Mouse (Mus musculus): ENCODE results near the gene Oas3.

The Oas3 gene

DNA sequence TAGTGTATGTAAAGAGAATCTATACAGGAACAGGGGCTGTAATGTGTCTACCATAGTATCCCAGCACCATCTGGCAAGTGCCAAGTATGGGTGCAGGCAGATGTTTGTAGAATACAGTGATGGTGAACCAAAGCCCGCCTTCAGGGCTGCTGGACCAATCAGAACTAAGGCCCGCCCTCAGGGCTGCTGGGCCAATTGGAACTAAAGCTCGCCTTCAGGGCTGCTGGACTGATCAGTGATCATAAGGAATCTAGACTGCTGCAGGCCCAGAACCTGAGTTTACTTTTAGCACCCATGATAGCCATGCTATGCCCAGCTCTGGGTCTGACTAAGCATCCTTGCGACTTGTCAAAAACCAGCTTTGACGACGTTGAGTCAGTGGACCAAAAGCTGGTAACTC is 15.6 kb downstream of the Oas3 start:
- no peak for DNase-seq (ENCODE audit: extremely low read depth, insufficient read length, low spot score)

GRCm38 (mm10) chr5:120754215-120754614 is 23.2 kb downstream of the Oas3 start:
- DNase-seq (ENCODE audit: extremely low read depth, insufficient read length, low spot score) = no peak

DNA sequence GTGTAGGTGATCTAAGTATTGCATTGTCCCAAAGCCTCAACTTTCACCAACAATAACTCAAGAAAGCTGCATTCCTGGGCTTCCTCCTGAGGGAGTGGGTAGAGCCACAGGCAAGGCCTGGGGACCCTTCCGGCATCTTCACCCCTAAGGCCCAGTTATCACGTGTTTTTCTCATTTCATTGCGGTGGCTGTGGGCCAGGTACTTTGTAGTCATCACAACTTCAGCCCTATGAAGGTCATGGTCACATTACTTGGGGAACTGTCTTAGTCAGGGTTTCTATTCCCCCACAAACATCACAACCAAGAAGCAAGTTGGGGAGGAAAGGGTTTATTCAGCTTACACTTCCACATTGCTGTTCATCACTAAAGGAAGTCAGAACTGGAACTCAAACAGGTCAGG is 24.7 kb downstream of the Oas3 start:
- DNase-seq (ENCODE audit: extremely low read depth, insufficient read length, low spot score) = no peak

GRCm38 (mm10) chr5:120751206-120751605 is 26.3 kb downstream of the Oas3 start:
- no peak for DNase-seq (ENCODE audit: extremely low read depth, insufficient read length, low spot score)

- DNase-seq (ENCODE audit: extremely low read depth, insufficient read length, low spot score) = no peak
Observed at GRCm38 (mm10) chr5:120749688-120750087, 27.8 kb downstream of the Oas3 start, which contains the start of gene Oas2. Oas2 (minus strand) TSS chr5:120749853.

DNA sequence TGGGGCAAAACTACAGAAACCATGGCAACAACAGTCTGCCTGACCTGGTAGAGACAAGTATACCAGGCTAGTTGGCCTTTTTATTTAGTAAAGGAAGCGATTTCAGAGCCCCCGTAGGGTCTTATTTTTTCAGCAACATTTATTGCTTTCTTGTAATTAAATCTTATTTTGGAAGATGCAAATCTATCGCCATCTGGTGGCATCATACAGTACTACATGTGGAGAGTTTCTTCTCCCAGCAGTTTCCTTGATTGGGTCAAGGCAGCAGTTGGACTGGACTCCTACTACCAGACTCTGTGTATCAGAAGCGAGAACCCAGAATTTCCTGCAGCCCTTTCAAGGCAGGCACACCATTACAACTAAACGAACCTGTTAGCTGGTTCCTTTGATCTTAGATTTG is 31.0 kb downstream of the Oas3 start:
- no peak for DNase-seq (ENCODE audit: extremely low read depth, insufficient read length, low spot score)

GRCm38 (mm10) chr5:120742125-120742524 is 35.3 kb downstream of the Oas3 start:
- no peak for DNase-seq (ENCODE audit: extremely low read depth, insufficient read length, low spot score)

GRCm38 (mm10) chr5:120734380-120734990 is 43.0 kb downstream of the Oas3 start:
- DNase-seq (ENCODE audit: extremely low read depth, insufficient read length, low spot score) = no peak

- no peak for DNase-seq (ENCODE audit: extremely low read depth, insufficient read length, low spot score)
Observed at GRCm38 (mm10) chr5:120733696-120734095, 43.8 kb downstream of the Oas3 start.

DNA sequence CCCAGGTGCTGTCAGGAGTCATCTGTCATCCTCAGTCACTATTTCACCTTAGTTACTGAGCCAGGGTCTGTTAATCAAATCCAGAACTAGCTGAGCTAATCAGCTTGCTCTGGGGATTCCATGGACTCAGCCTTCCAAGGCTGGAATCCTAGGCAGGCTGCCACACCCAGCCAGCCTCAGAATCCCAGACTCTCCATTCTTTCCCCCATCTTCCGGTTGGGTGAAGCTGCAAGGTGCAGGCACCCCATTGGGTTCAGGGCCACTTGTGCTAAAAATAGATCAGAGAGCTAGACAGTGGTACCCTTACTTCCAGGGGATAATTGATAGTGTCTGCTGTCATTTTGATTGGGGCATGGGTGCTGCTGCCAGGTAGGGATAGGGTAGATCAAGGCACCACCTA is 44.7 kb downstream of the Oas3 start:
- DNase-seq (ENCODE audit: extremely low read depth, insufficient read length, low spot score) = no peak

- no peak for DNase-seq (ENCODE audit: extremely low read depth, insufficient read length, low spot score)
Observed at GRCm38 (mm10) chr5:120729319-120729718, 48.1 kb downstream of the Oas3 start.

GRCm38 (mm10) chr5:120725811-120726455 is 51.5 kb downstream of the Oas3 start:
- no peak for DNase-seq (ENCODE audit: extremely low read depth, insufficient read length, low spot score)

- DNase-seq (ENCODE audit: extremely low read depth, insufficient read length, low spot score) = no peak
Observed at GRCm38 (mm10) chr5:120721005-120721404, 56.5 kb downstream of the Oas3 start.

DNA sequence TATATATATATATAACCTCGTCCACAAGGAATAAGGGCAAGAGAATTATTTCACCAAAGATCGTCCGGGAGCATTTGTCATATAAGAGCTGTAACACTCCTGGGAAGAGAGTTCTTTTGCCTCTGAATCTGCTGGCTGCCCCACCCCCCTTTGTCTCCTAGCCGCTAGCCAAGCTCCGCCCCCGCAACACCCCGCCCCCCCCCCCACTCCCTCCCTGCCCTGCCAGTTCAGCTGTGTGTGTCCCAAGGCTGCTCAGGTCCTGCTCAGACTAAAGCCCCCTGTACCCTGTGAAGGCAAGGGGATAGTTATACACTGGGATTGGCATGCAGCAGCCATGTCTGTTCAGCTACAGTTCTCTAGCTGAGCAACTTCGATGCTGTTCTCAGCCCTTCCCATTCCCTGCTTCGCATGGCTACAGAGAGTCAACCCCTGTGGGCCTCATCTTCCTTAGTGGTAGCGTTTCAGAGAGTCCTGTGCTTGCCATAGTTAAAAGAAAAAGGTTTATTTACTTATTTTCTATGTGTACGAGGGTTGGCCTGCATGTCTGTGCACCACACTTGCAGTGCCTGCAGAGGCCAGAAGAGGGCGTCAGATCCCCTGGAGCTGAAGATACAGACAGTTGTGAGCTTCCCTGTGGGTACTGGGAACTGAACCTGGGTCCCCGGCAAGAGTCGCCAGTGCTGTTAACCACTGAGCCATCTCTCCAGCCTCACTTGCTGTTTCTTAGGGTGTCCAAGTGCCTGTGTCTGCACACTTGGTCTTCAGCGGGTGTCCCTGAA is 58.7 kb downstream of the Oas3 start:
- DNase-seq (ENCODE audit: extremely low read depth, insufficient read length, low spot score) = no peak

- no peak for DNase-seq (ENCODE audit: extremely low read depth, insufficient read length, low spot score)
Observed at GRCm38 (mm10) chr5:120717136-120717535, 60.3 kb downstream of the Oas3 start.

DNA sequence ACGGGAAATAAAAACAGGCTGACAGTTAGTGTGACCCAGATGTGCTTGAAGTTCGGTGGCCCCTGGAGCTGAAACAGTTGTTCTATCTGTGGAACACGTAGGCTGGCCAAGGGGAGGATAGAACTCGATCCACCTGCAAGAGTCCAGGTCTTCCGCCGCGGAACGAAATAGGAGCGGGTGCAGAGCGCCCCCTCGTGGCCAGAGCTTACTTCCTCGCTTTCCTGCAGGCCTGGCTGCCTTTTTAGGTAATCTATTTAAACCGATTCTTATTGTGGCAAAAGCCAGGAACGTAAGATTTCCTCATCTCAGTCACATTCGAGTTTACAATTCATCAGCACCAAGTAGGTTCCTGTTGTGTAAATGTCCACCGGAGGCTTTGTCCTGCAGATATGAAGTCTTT is 63.1 kb downstream of the Oas3 start:
- DNase-seq (ENCODE audit: extremely low read depth, insufficient read length, low spot score) = peak; percentile 23

GRCm38 (mm10) chr5:120712721-120713120 is 64.7 kb downstream of the Oas3 start:
- DNase-seq (ENCODE audit: extremely low read depth, insufficient read length, low spot score) = no peak

GRCm38 (mm10) chr5:120711827-120712226 is 65.6 kb downstream of the Oas3 start, which contains the start of gene Dtx1:
Dtx1 (minus strand) TSS chr5:120711927.
- DNase-seq (ENCODE audit: extremely low read depth, insufficient read length, low spot score) = no peak

- no peak for DNase-seq (ENCODE audit: extremely low read depth, insufficient read length, low spot score)
Observed at GRCm38 (mm10) chr5:120711416-120711815, 66.0 kb downstream of the Oas3 start.

DNA sequence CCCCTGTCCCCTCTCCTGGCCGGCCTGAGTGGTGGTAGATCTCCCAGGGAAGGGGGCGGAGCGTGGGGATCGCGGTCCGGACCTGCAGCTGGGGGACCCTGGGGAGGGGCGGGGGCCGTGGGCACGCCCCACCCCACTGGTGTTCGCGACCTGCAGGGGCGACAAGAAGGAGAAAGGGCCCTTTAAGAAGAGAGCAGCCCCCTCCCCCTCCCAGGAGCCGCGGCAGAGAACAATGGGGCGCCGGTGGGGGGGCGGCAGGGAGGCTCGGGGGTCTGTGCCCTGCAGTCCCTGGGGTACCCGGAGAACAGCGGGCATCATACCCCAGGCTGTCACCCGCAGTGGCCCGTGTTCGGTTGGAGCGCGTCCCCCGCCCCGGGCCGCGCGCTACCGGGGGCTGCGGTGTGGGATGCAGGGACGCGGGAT is 66.6 kb downstream of the Oas3 start:
- DNase-seq (ENCODE audit: extremely low read depth, insufficient read length, low spot score) = no peak

- DNase-seq (ENCODE audit: extremely low read depth, insufficient read length, low spot score) = no peak
Observed at GRCm38 (mm10) chr5:120710161-120710825, 67.2 kb downstream of the Oas3 start.
